Mouse (Mus musculus): ENCODE measurements around the gene Slit2.

DNA sequence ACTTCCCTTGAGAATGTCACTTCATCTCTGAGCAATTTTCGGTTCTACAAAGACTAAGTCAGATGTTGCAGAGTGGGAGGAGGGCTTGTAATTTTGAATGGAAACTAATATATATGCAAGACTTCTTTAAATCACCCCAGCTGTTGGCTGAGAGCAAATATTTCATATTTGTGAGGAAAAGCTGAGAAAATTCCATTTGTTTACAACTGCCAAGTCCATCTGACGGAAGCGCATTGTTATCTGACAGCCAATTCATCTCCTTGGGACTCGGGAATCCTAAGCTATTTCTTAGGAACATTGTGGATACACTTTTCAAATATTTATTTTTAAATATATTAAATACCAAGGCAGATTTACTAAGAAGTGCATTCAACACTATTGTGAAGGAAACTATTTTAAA lies 8.0 kb downstream of the Slit2 start:
- TF ChIP-seq CTCF (IDR thresholded peaks at IDR 0.05; ENCODE audit: control insufficient read depth, insufficient read depth, insufficient replicate concordance, low read depth, low read length) (no peak), POLR2A (IDR thresholded peaks at IDR 0.05; ENCODE audit: control insufficient read depth, low read depth, low read length) (no peak)

All from testis, adult 2 months (tissue).